Mouse (Mus musculus): Measurements from ENCODE around the gene Galntl6. TPM values are rescaled to one million over a fixed set of nuclear protein-coding genes. Genes with fewer than 3 reads are reported as not detected.

The Galntl6 gene
- polyA plus RNA-seq, 1 experiment from 2014 or later = 4.0 TPM

DNA sequence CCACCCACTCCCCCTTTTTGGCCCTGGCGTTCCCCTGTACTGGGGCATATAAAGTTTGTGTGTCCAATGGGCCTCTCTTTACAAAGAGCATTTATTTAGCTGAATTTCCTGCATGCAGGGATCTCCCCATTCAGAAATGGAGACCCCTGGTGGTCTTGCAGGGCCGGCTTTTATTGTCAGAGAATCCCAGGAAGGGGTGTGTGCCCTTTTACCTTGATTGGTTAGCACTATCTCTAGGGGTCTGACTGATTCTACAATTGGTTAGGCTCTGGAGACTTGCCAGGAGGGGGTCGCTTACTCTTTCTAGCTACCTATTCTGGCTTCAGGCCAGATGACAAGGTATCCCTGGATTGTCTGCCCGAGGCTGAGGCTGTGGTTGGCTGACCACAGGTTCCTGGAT lies 1119.0 kb downstream of the Galntl6 start:
- Histone ChIP-seq H3K27me3 (replicated peaks; ENCODE audit: control insufficient read depth, insufficient read depth, low read length) (no peaks in the 10 kb centered on the region), H3K4me2 (ENCODE audit: low read length) (no peak overlapping the region), H3K4me3 (ENCODE audit: low read depth, low read length) (no peak overlapping the region), H3K27ac (ENCODE audit: low read depth, low read length) (no peak overlapping the region), H3K9me3 (replicated peaks; ENCODE audit: control insufficient read depth, low read length) (no peaks in the 10 kb centered on the region), H3K9ac (ENCODE audit: low read length) (no peak overlapping the region), H3K4me1 (ENCODE audit: control insufficient read depth, insufficient read depth, low read length) (no peaks in the 10 kb centered on the region), H3K36me3 (ENCODE audit: control insufficient read depth, insufficient read depth, low read length) (no peaks in the 10 kb centered on the region)
- DNase-seq (ENCODE audit: low spot score) (peak; percentile 52), ATAC-seq (no peak)
- WGBS = 8% methylated on average over 4 of the region's 4 CpGs

DNA sequence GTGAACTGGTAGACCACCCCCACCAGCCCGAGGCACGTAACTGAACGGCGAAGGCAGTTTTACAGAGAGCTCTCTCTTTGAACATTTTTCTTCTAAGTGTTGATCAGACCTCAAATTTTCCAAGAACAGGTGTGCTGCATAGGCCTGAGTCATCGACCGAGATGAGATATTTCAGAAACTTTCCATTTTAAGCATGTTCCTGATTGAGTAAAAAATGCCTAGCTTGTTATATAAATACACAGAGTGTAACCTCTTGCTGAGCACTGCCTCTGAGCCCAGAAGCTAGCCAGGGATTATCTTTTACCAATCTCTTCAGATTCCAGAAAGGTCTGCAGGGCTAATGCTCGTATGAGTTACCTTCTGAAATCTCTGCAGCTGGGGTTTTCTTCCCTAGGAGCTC lies 1120.2 kb downstream of the Galntl6 start:
- Histone ChIP-seq H3K9me3 (replicated peaks; ENCODE audit: control insufficient read depth, low read length) (no peaks in the 10 kb centered on the region), H3K36me3 (ENCODE audit: control insufficient read depth, insufficient read depth, low read length) (no peaks in the 10 kb centered on the region), H3K27ac (ENCODE audit: low read depth, low read length) (no peak overlapping the region), H3K27me3 (replicated peaks; ENCODE audit: control insufficient read depth, insufficient read depth, low read length) (no peaks in the 10 kb centered on the region), H3K4me2 (ENCODE audit: low read length) (no peak overlapping the region), H3K4me1 (ENCODE audit: control insufficient read depth, insufficient read depth, low read length) (no peaks in the 10 kb centered on the region), H3K9ac (ENCODE audit: low read length) (no peak overlapping the region), H3K4me3 (ENCODE audit: low read depth, low read length) (no peak overlapping the region)
- no peak for ATAC-seq
- no peak for DNase-seq (ENCODE audit: low spot score)
- 81% methylated on average over 7 of the region's 7 CpGs for WGBS

DNA sequence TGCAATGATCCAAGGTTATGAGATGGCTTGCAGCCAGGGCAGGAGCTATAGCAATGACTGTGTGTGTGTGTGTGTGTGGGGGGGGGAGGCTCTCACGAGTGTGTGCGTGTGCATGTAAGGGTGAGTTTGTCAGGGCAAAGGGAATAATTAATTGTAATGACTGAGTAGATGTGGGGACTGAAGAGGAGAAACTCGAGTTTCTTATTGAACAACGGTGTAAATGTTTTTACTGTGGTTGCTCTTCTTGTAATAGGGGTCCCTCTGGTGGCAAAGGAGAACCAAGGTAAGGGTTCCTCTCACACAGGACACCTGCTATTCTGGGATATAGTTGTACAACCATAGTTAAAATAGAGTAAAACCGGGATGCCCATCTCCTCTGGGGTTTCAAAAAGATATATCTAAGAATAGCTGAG lies 1121.1 kb downstream of the Galntl6 start:
- no peak overlapping the region for H3K9ac ChIP-seq (ENCODE audit: low read length)
- WGBS = 33% methylated on average over 5 of the region's 5 CpGs
- DNase-seq (ENCODE audit: low spot score) = peak; percentile 63

DNA sequence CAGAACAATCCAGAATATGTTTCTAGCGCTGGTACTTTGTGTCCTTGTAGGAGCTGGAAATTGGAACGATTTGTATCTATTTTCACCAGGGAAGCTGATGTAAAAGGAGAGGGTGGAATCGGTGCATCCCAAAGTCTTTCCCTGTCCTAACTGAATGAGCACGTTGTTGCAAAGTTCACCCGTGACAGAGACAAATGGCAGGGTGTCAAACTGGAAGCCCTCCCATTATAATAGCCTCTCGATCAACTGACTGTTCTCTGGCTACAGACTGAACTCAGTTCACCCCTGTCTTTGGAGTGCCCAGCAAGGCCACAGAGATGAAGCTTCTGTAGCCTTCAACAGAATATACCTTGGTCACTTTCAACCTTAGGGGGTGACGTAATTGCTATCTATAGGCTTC lies 1132.9 kb downstream of the Galntl6 start:
- Histone ChIP-seq H3K9ac (ENCODE audit: low read length) (no peak overlapping the region), H3K4me2 (ENCODE audit: low read length) (no peak overlapping the region), H3K36me3 (ENCODE audit: control insufficient read depth, insufficient read depth, low read length) (no peaks in the 10 kb centered on the region), H3K4me3 (ENCODE audit: low read depth, low read length) (no peak overlapping the region), H3K27me3 (replicated peaks; ENCODE audit: control insufficient read depth, insufficient read depth, low read length) (no peaks in the 10 kb centered on the region), H3K27ac (ENCODE audit: low read depth, low read length) (no peak overlapping the region), H3K4me1 (ENCODE audit: control insufficient read depth, insufficient read depth, low read length) (no peaks in the 10 kb centered on the region), H3K9me3 (replicated peaks; ENCODE audit: control insufficient read depth, low read length) (no peaks in the 10 kb centered on the region)
- WGBS = 86% methylated on average over 7 of the region's 7 CpGs
- no peak for DNase-seq (ENCODE audit: low spot score)
- ATAC-seq = no peak

More for the DNA sequence above, 1121.1 kb downstream of the Galntl6 start:
- H3K27ac ChIP-seq (ENCODE audit: low read depth, low read length) = no peak overlapping the region
- no peak overlapping the region for H3K4me2 ChIP-seq (ENCODE audit: low read length)
- no peaks in the 10 kb centered on the region for H3K9me3 ChIP-seq (replicated peaks; ENCODE audit: control insufficient read depth, low read length)
- peak; percentile 38; the same call in 1 of the 2 replicates for ATAC-seq
- H3K4me3 ChIP-seq (ENCODE audit: low read depth, low read length) = no peak overlapping the region
- no peaks in the 10 kb centered on the region for H3K27me3 ChIP-seq (replicated peaks; ENCODE audit: control insufficient read depth, insufficient read depth, low read length)
- no peaks in the 10 kb centered on the region for H3K4me1 ChIP-seq (ENCODE audit: control insufficient read depth, insufficient read depth, low read length)
- H3K36me3 ChIP-seq (ENCODE audit: control insufficient read depth, insufficient read depth, low read length) = no peaks in the 10 kb centered on the region

DNA sequence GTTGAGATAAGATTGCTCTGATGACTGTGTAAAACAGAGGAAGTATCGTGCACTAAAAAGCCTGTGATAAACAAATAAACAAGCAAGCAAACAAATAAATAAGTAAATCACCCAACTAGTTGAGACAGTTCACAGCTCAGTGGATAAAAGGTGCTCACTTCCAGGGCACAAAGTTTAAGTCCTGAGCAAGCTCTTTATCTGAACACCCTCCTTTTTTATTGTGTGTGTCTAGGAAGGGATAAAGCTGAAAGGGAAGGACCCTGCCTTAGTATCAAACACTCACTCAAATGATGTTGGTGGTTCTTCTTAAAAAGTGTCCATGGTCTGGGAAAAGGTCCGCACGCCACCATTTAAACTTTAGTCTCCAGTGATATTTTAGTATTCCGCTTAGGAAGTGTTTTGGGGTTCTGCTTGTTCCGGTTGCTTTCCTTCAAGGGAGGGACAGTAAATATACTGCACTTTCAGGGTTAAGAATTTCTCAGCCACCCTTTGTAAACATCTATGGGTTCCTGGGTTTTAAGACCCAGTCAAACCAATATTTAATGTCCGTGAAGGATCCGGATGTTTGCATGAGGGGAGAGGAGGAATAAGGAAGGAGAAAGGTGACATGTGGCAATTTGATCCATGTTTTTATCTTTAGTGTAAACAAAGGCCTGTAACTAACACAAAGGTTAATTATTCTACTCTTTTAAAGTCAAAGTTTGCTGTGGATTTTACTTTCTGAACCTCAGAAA lies 1134.3 kb downstream of the Galntl6 start:
- Histone ChIP-seq H3K36me3 (ENCODE audit: control insufficient read depth, insufficient read depth, low read length) (no peaks in the 10 kb centered on the region), H3K9ac (ENCODE audit: low read length) (no peak overlapping the region), H3K4me1 (ENCODE audit: control insufficient read depth, insufficient read depth, low read length) (no peaks in the 10 kb centered on the region), H3K9me3 (replicated peaks; ENCODE audit: control insufficient read depth, low read length) (no peaks in the 10 kb centered on the region), H3K4me3 (ENCODE audit: low read depth, low read length) (no peak overlapping the region), H3K27ac (ENCODE audit: low read depth, low read length) (no peak overlapping the region), H3K27me3 (replicated peaks; ENCODE audit: control insufficient read depth, insufficient read depth, low read length) (no peaks in the 10 kb centered on the region), H3K4me2 (ENCODE audit: low read length) (no peak overlapping the region)
- ATAC-seq (no peak), DNase-seq (ENCODE audit: low spot score) (no peak)
- WGBS = 88% methylated on average over 7 of the region's 7 CpGs

DNA sequence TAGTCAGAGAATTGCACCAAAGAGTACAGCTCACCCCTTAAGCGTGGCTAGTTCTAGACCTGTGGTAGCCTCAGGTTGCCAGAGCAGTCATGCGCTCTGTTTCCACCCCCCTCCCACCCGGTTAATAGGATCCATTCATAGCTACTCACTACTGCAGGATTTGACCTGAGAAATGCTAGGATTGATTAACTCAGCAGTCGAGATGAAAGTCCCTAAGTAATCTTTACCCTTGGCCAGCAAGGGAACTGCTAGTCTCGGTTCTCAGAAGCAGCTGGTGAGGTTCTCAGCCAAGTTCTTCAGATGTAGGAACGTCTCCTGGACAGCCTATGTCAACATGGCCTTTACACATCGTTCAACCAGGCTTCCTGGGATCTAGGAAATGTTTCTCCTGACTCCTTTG lies 1135.7 kb downstream of the Galntl6 start:
- H3K4me3 ChIP-seq (ENCODE audit: low read depth, low read length) = no peak overlapping the region
- no peak for DNase-seq (ENCODE audit: low spot score)
- no peak overlapping the region for H3K9ac ChIP-seq (ENCODE audit: low read length)
- H3K36me3 ChIP-seq (ENCODE audit: control insufficient read depth, insufficient read depth, low read length) = no peaks in the 10 kb centered on the region
- ATAC-seq = no peak
- no peaks in the 10 kb centered on the region for H3K27me3 ChIP-seq (replicated peaks; ENCODE audit: control insufficient read depth, insufficient read depth, low read length)
- H3K9me3 ChIP-seq (replicated peaks; ENCODE audit: control insufficient read depth, low read length) = no peaks in the 10 kb centered on the region
- WGBS = 51% methylated on average over 7 of the region's 7 CpGs
- H3K4me1 ChIP-seq (ENCODE audit: control insufficient read depth, insufficient read depth, low read length) = 0 out of 2 replicates have a peak, but pooled peaks cover 2% of the 10 kb centered on the region
- no peak overlapping the region for H3K4me2 ChIP-seq (ENCODE audit: low read length)
- no peak overlapping the region for H3K27ac ChIP-seq (ENCODE audit: low read depth, low read length)

DNA sequence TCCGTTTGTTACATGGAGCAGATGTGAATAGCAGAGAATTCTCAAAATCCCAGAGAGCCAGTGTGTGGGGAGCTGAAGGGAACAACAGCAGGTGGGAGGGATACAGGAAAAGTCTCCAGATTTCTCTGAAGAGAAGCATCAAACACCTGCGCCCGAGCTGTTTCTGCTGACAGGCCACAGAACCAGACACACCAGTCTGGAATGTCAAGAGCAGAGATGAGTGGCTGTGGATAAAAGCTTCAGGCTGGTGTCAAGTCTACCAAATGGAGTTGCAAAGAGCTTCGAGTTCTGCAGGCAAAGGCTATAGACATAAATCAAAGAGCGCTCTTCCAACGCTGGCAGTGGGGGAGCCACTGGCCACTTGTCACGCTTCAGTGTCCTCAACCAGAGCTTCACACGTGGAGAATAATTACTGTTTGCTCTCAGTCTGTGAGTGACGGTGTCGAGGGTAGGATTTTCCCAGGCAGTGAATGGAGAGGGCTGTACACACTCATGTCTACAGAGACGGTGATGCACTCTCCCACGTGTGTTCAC lies 1139.6 kb downstream of the Galntl6 start:
- H3K4me2 ChIP-seq (ENCODE audit: low read length) = no peak overlapping the region
- no peak overlapping the region for H3K9ac ChIP-seq (ENCODE audit: low read length)
- H3K36me3 ChIP-seq (ENCODE audit: control insufficient read depth, insufficient read depth, low read length) = no peaks in the 10 kb centered on the region
- H3K4me1 ChIP-seq (ENCODE audit: control insufficient read depth, insufficient read depth, low read length) = 0 out of 2 replicates have a peak, but pooled peaks cover 2% of the 10 kb centered on the region
- ATAC-seq (no peak), DNase-seq (ENCODE audit: low spot score) (peak; percentile 19)
- WGBS = 43% methylated on average over 12 of the region's 12 CpGs
- H3K27me3 ChIP-seq (replicated peaks; ENCODE audit: control insufficient read depth, insufficient read depth, low read length) = no peaks in the 10 kb centered on the region
- no peaks in the 10 kb centered on the region for H3K9me3 ChIP-seq (replicated peaks; ENCODE audit: control insufficient read depth, low read length)
- H3K4me3 ChIP-seq (ENCODE audit: low read depth, low read length) = no peak overlapping the region
- H3K27ac ChIP-seq (ENCODE audit: low read depth, low read length) = no peak overlapping the region

DNA sequence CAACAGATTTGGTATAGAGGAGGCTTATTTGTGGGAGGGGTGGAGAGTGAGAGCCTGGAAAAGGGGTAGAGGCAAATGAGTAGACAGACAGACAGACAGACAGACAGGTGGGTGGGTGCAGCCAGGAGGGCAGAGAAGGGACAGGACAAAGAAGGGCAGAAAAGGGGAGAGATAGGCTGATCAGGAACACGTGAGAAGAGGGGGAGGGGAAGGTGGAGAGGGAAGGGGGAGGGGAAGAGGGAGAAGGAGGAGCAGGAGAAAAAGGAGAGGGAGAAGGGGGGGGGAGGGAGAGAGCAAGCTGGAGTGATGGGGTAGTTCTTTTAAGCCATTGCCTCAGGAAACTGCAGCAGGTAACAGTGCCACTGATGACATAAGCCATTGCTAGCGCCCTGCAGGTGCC lies 1144.9 kb downstream of the Galntl6 start:
- no peak overlapping the region for H3K4me2 ChIP-seq (ENCODE audit: low read length)
- peaks cover 4% of the 10 kb centered on the region; the same call in 1 of the 2 replicates for H3K4me1 ChIP-seq (ENCODE audit: control insufficient read depth, insufficient read depth, low read length)
- no peaks in the 10 kb centered on the region for H3K27me3 ChIP-seq (replicated peaks; ENCODE audit: control insufficient read depth, insufficient read depth, low read length)
- 31% methylated on average over 2 of the region's 2 CpGs for WGBS
- no peak overlapping the region for H3K4me3 ChIP-seq (ENCODE audit: low read depth, low read length)
- H3K9ac ChIP-seq (ENCODE audit: low read length) = no peak overlapping the region
- H3K36me3 ChIP-seq (ENCODE audit: control insufficient read depth, insufficient read depth, low read length) = no peaks in the 10 kb centered on the region
- no peak overlapping the region for H3K27ac ChIP-seq (ENCODE audit: low read depth, low read length)
- H3K9me3 ChIP-seq (replicated peaks; ENCODE audit: control insufficient read depth, low read length) = no peaks in the 10 kb centered on the region
- ATAC-seq (no peak), DNase-seq (ENCODE audit: low spot score) (no peak)

DNA sequence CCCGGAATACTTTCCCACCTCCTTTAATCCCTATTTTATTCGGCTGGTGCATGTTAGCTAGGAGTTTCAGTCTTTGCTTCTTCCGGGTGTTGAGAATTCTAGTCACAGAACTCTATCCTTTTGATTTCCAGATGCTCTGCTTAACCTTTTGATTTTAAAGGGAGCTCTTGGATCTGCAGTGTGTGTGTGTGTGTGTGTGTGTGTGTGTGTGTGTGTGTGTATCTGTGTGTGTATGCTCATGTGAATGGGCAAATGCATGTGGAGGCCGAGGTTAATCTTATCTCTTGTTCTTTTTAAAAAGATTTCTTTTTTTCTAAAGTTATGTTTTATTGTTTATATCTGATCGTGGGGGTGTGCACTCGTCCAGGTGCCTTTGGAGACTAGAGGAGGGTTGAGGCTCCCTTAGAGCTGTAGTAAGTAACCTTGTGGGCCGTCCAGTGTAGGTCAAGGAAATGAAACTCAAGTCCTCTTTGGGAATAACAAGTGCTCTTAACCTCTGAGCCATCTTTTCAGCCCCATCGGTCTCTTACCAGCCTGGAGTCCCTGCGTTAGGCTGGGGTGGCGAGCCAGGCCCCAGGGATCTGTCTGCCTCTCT lies 1145.9 kb downstream of the Galntl6 start:
- no peak overlapping the region for H3K27ac ChIP-seq (ENCODE audit: low read depth, low read length)
- WGBS = 47% methylated on average over 10 of the region's 10 CpGs
- H3K4me1 ChIP-seq (ENCODE audit: control insufficient read depth, insufficient read depth, low read length) = peaks cover 4% of the 10 kb centered on the region; the same call in 1 of the 2 replicates
- no peaks in the 10 kb centered on the region for H3K9me3 ChIP-seq (replicated peaks; ENCODE audit: control insufficient read depth, low read length)
- 0 out of 2 replicates have a peak overlapping the region, but pooled peaks have one; percentile 2 for H3K9ac ChIP-seq (ENCODE audit: low read length)
- peak; percentile 63; the same call in 1 of the 2 replicates for ATAC-seq
- no peaks in the 10 kb centered on the region for H3K36me3 ChIP-seq (ENCODE audit: control insufficient read depth, insufficient read depth, low read length)
- H3K27me3 ChIP-seq (replicated peaks; ENCODE audit: control insufficient read depth, insufficient read depth, low read length) = no peaks in the 10 kb centered on the region
- no peak overlapping the region for H3K4me3 ChIP-seq (ENCODE audit: low read depth, low read length)
- DNase-seq (ENCODE audit: low spot score) = peak; percentile 9
- H3K4me2 ChIP-seq (ENCODE audit: low read length) = peak overlapping the region; percentile 34

Data from forebrain, embryonic 14.5 days (tissue).